Mouse (Mus musculus) thymus, adult 2 months (tissue): ENCODE measurements at regions not wholly inside any gene's neighbourhood (a gene's known extent, or its start where the extent isn't known, plus 50 kb on each side); places are given as distances from the start of the nearest gene placed in this dataset.

Experiments used
- DNase-seq: peaks from one replicate; pipeline ENCODE4 v3.0.0; 2021
- H3K27ac ChIP-seq: fragments of 200-500 bp; 2 replicates; pipeline ENCODE4 v1.5.1; 2012; ENCODE audit warnings: low read length, control low read depth; ENCODE audit not compliant: control insufficient read depth, insufficient read depth
- H3K27me3 ChIP-seq: fragments of 200-500 bp; 2 replicates; pipeline ENCODE4 v1.6.1; 2012; ENCODE audit warnings: mild to moderate bottlenecking, low read length, moderate library complexity, mixed read lengths; ENCODE audit not compliant: control insufficient read depth, insufficient read depth
- H3K36me3 ChIP-seq: fragments of 200-500 bp; 2 replicates; pipeline ENCODE4 v1.6.1; 2012; ENCODE audit warnings: mild to moderate bottlenecking, low read length, moderate library complexity; ENCODE audit not compliant: control insufficient read depth, insufficient read depth
- H3K4me1 ChIP-seq: fragments of 200-500 bp; replicated peaks from 2 replicates; pipeline ENCODE4 v1.6.1; 2012; ENCODE audit warnings: low read length; ENCODE audit not compliant: control insufficient read depth, insufficient read depth
- H3K4me3 ChIP-seq: fragments of 200-500 bp; 2 replicates; pipeline ENCODE4 v1.5.1; 2012; ENCODE audit warnings: mild to moderate bottlenecking, low read length, control low read depth, moderate library complexity; ENCODE audit not compliant: control insufficient read depth, insufficient read depth
- CTCF ChIP-seq: fragments of 200-500 bp; IDR thresholded peaks from 2 replicates; pipeline ENCODE4 v1.5.1; 2012; ENCODE audit warnings: mild to moderate bottlenecking, control low read depth, low read length, moderate library complexity, borderline replicate concordance; ENCODE audit not compliant: control insufficient read depth, poor library complexity, insufficient read depth; ENCODE audit errors: extremely low read depth
- POLR2A ChIP-seq: fragments of 200-500 bp; IDR thresholded peaks from 2 replicates; pipeline ENCODE4 v1.6.1; 2012; ENCODE audit warnings: mild to moderate bottlenecking, low read length, control low read depth, moderate library complexity; ENCODE audit not compliant: control insufficient read depth, poor library complexity, insufficient read depth; ENCODE audit errors: extremely low read depth
- WGBS: fragments of 180-500 bp; shearing (Covaris S2); methylation state at CpG from one replicate; pipeline ENCODE4 v1.1.7; 2018; 5-methylcytosine and 5-hydroxymethylcytosine counted together

DNA sequence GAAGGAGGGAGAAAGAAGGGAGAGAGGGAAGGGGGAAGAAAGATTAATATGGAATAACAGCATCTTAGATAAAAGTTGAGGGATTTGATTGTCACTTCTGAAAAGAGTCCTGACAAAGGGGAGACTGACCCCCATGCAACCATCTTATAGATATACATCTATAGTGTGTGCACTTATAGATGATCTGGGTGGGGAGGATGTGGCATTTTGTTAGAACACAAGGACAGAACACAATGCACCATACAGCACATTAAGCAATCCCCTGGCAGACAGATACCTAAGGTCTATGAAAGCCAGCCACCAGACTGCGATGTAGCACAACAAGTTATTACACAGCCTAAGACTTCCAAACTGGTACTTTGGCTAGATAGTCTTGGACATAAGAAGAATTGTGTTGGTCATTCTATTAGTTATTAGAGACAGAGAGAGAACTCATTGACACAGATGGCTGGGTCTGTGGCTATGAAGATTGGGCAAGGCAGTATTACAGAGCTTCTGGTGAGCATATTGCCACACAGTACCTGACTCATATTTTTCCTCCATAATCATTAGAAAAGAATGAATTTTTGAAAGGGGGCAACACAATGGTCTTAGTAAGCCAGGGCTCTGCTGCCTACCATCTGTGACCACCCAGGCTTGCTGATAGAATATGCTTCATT is 126.3 kb upstream of the Itgb1 start:
- no peaks in the 10 kb centered on the region for H3K36me3 ChIP-seq
- H3K27ac ChIP-seq, result no peak overlapping the region
- WGBS, result 98% methylated on average over 1 of the region's 1 CpGs
- no peak overlapping the region for H3K4me3 ChIP-seq
- no peak for DNase-seq
- H3K4me1 ChIP-seq, result no peaks in the 10 kb centered on the region
- TF ChIP-seq POLR2A (no peak), CTCF (no peak)
- no peaks in the 10 kb centered on the region for H3K27me3 ChIP-seq

DNA sequence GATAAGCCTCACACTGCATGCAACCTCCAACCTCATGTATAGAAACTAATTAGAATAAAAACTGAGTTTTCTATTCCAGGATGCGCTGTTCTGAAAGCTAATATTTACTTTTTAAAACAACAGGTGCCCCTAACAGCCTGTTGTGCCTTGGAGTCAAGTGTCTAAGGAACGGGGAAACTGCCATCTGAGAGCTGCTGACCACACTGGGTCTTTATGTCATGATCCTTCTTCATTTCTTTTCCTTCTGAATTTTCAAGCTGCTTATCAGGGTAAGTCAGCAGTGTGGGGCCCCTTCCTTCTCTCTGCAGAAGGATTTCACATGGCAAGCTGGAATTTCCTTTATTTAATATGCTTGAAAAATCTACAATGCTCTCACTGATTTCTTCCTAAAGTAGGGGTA is 125.0 kb upstream of the Itgb1 start:
- DNase-seq, result no peak
- H3K27me3 ChIP-seq, result no peaks in the 10 kb centered on the region
- no peak for TF ChIP-seq CTCF
- no peak for TF ChIP-seq POLR2A
- H3K4me3 ChIP-seq, result no peak overlapping the region
- H3K36me3 ChIP-seq, result no peaks in the 10 kb centered on the region
- no peaks in the 10 kb centered on the region for H3K4me1 ChIP-seq
- WGBS, result 69% methylated on average over 2 of the region's 2 CpGs
- H3K27ac ChIP-seq, result no peak overlapping the region

DNA sequence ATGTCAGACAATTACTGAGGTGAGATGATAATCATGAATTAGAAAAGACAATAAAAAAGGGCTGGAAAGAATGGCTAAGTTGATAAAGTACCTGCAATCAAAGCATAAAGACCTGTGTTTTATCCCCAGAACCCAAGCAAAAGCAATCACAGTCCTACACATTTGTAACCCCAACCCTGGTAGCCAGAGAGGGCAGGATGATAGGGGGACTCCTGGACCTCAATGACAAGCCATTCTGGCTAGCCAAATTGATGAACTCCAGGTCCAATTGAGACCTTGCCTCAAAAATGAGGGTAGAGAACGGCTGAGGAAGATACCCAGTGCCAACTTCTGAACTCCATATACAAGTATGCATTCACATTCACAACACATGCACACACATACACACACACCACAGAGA is 124.4 kb upstream of the Itgb1 start:
- no peaks in the 10 kb centered on the region for H3K4me1 ChIP-seq
- no peak overlapping the region for H3K27ac ChIP-seq
- DNase-seq, result no peak
- TF ChIP-seq POLR2A (no peak), CTCF (no peak)
- H3K36me3 ChIP-seq, result no peaks in the 10 kb centered on the region
- no peak overlapping the region for H3K4me3 ChIP-seq
- WGBS, result 96% methylated on average over 1 of the region's 1 CpGs
- no peaks in the 10 kb centered on the region for H3K27me3 ChIP-seq

DNA sequence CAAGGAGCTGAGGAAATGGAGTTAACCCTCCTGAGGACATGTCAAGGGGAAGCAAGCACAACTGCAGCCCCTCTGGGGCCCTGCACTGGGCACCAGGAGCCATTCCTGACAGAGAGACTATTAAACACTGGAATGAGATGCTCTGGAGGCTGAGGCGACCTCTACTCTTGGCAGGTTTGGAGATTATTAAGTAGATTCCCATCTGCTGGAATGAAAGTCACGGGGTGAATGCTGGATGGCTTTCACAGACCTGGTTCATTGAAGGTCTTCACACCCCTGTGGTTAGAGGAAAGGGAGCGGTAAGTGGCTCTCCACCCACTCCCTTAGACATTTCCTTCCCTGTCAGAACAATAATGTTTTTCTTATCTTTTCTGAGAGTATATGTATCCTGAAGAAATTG is 122.8 kb upstream of the Itgb1 start:
- DNase-seq, result no peak
- H3K4me1 ChIP-seq, result no peaks in the 10 kb centered on the region

DNA sequence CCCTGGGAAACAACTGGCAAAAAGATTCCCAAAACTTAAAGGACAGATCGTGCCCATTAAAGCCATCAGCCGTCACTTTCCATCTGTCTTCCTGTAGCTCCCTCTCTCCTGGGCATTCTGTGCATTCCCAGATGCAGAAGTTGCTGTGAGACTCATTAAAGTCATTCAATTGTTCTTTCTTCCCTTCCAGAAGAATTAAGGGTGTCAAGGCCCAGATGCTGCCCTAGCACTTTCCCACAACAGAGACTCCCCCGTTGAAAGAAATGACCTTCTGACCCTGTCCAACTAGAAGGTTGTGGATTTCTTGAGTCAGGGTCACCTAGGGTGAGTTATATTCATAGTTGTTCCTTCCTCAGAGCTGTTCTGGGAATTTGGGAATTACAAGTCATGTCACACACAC is 121.7 kb upstream of the Itgb1 start:
- DNase-seq, result no peak
- Histone ChIP-seq H3K4me3 (no peak overlapping the region), H3K36me3 (no peaks in the 10 kb centered on the region), H3K4me1 (no peaks in the 10 kb centered on the region), H3K27me3 (no peaks in the 10 kb centered on the region), H3K27ac (no peak overlapping the region)
- no peak for TF ChIP-seq CTCF
- no peak for TF ChIP-seq POLR2A
- 79% methylated on average over 3 of the region's 3 CpGs for WGBS

More for the DNA sequence above, 122.8 kb upstream of the Itgb1 start:
- H3K27ac ChIP-seq, result no peak overlapping the region
- no peak for TF ChIP-seq POLR2A
- no peak overlapping the region for H3K4me3 ChIP-seq
- no peaks in the 10 kb centered on the region for H3K27me3 ChIP-seq
- H3K36me3 ChIP-seq, result no peaks in the 10 kb centered on the region
- 62% methylated on average over 3 of the region's 3 CpGs for WGBS

DNA sequence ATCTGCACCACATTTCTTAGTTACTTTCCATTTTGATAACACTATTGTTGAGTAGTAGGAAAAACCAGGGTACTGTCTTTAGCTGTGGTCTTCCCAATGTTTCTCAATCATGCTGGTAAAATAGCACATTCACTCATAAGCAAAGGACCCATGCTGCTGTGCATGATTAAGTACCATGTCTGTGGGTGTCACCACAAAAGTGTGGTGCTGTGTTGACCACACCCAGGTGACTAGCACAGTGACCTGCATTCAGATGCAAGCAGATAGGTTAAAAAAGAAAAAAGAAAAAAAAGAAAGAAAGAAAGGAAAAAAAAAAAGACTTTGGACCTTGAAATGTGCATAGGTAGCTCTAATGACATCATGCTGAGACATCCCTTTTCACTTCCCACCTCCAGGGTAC is 113.2 kb upstream of the Itgb1 start:
- H3K4me3 ChIP-seq, result no peak overlapping the region
- no peak for TF ChIP-seq CTCF
- no peak for TF ChIP-seq POLR2A
- H3K27me3 ChIP-seq, result no peaks in the 10 kb centered on the region
- H3K36me3 ChIP-seq, result no peaks in the 10 kb centered on the region
- no peak overlapping the region for H3K27ac ChIP-seq
- no peaks in the 10 kb centered on the region for H3K4me1 ChIP-seq
- DNase-seq, result no peak

DNA sequence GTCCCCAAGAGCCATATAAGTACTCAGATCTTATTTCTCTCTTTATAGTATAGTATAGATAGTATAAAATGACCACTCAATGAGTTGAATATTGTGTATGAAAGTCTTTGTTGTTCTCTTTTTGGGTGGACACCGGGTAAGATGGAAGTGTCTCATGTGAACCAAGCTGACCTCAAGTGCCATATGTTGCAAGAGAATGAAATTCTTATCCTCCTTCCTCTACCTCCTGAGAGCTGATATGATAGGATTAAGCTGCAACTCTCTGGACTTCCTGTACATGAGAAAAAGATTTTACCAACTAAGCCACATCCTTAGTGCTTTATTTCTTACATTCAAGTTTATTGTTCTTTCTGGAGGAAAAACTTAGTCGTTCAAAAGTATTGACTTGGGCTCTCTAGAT is 91.3 kb upstream of the Itgb1 start:
- 15% methylated on average over 2 of the region's 2 CpGs for WGBS
- Histone ChIP-seq H3K4me3 (no peak overlapping the region), H3K4me1 (peaks cover 11% of the 10 kb centered on the region), H3K27me3 (no peaks in the 10 kb centered on the region), H3K36me3 (no peaks in the 10 kb centered on the region), H3K27ac (no peak overlapping the region)
- TF ChIP-seq CTCF (no peak), POLR2A (no peak)
- DNase-seq, result no peak
